Mouse (Mus musculus): ENCODE results near the gene Smc2.
A peak's percentile ranks its signal among the peaks of the same experiment; 100 is the strongest.
"Not testable (repeated sequence)": the region's sequence is repeated elsewhere in the genome, so short reads cannot be mapped to it uniquely, and the experiment has no call there.

The Smc2 gene

DNA sequence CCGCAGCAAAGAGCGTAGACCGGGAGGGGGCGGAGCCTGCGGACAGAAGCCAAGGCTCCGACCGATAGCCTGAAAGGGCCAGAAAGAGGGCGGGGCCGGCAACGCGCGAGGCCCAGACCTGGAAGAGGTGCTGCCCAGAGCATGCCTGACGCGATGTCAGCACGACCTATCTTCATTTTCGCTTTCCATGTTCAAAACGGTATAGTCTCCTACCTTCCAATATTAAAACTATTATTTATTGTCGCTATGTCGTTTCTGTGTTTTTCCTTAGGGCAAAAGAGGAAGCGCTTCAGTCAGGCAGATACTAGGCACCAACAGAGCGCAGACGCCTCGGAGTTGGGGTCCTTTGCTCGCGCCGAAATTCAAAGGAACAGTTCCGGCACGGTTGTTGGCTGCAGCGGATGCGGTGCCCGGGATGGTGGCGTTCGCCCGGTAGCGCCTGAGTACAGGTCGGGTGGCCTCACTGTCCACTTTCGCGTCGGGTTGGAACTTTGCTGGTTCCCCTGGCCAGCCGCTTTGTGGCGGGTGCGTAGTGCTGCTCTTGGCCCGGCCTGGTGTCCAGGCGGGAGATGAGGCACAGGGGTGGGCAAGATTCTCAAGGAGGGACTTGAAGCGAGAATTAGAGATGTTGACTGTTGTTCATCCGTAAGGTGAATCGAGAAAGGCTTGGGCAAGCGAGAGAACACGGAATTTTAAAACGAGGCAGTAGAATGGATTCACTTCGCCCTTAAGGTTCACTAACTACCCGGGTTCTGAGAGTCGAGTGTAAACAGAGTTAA is at the start of gene Smc2:
Gene Smc2, plus strand, starts transcription at position 358 of the 779 bp plus-strand sequence.
- DNase-seq: peak; percentile 97

DNA sequence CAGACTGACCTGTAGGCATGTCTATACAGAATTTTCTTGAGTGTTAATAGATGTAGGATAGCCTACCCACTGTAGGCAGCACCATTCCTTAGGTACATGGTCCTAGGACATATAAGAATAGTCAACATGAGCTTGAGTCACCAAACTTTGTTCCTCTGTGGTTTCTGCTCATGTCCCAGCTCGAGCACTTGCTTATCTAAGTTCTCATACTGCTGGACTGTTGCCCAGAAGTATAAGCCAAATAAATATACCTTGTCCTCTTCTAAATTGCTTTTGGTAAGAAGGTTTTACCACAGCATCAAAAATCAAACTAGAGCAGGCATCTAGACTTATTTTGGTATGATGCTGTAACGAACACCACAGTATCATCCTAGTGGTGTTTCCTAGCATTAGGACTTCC is 27.5 kb upstream of the Smc2 start:
- no peak for DNase-seq

DNA sequence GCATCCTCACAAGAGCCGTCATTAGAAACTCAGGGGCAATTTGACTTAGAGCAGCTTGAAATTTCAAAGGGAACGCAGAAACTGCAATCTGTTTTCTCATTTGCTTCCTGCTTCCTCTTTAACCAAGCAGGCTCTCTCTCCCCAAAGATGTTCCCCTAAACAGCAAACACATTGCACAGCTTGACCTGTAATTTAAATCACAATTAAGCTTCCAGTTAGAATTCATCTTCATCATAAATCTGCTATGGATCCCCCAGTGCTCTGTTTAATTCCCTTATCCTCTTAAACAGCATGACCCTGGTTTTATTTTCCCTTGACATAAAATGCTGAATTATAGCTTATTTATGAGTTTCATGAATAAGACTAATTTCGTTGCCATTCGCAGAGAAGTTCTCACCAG is 15.4 kb upstream of the Smc2 start:
- no peak for DNase-seq

DNA sequence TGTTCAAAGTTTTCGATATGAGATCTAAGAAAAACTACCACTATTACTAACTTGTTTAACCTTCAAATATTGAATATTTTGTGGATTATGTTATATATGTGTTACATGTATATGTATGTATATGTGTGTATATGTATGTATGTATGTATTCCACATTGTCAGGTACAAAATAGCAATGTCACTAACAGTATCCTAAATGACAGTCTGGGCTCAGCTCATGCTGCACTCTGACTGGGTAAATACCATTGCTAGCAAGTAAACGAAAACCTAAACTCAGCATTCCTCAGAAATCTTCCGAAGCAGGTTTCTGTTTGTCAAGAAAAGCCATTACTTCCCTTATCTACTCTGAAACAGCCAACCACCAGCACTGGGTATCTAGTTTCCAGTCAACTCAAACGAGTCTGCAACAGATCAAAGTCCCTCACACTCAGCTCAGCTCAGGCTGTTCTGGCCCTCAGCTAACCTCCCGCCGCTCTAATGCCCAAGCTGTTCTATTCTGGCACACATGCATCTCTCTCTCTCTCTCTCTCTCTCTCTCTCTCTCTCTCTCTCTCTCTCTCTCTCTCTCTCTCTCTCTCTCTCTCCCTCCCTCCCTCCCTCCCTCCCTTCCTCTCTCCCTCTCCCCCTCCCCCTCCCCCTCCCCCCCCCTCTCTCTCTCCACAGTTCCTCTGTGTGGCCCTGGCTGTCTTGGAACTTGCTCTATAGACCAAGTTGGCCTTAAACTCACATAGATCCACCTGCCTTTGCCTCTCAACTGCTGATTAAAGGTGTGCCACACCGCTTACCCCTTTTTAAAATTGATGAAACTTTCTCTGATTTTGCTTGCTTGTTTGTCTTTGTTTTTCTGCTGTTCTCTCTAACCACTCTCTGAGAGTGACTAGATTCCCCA is 9.5 kb upstream of the Smc2 start:
- peak; percentile 32 for DNase-seq

DNA sequence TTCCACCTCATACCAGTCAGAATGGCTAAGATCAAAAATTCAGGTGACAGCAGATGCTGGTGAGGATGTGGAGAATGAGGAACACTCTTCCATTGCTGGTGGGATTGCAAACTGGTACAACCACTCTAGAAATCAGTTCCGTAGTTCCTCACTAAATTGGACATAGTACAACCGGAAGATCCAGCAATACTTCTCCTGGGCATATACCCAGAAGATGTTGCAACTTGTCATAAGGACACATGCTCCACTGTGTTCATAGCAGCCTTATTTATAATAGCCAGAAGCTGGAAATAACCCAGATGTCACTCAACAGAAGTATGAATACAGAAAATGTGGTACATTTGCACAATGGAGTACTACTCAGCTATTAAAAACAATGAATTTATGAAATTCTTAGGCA is 3.5 kb upstream of the Smc2 start:
- DNase-seq: not testable (repeated sequence)

DNA sequence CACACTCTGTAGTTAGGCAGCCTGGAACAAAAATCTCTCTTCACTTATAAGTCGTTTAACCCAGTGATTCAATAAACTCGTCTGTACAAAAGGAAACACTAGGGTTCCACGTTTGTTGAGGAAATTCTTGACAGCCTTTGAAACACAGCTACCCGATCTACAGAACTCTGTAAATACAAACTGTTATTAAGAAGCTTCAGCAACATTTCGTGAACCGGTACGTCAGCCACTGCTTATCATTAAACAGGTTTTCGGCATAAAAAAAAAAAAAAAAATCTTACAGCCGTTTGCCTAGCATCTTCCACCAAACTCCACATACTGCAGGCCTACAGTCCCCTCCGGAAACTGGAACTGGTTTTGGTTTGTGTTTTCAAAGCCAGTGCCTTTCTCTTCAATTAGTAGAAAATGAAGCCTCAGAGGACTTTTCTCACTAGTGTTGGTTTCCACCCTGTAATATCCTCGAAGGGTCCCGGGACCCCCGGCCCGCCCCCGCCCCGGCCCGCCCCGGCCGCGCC is 615 bp upstream of the Smc2 start:
- no peak for DNase-seq

DNA sequence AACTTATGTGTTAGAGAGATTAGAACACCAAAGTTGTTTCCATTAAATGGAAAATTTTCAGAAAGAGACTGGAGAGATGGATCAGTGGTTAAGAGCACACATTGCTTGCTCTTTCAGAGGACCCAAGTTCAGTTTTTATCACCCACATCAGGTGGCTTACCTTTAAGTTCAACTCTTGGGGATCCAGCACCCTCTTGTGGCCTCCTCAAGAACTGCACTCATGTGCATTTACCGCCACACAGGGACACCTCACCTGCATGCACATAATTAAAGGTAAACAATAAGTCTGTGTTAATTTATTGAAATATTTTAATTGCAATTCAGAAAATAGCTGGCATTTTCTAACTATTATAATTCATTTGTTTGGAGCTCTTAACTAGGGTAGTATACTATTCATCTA is 20.7 kb downstream of the Smc2 start:
- DNase-seq: no peak

DNA sequence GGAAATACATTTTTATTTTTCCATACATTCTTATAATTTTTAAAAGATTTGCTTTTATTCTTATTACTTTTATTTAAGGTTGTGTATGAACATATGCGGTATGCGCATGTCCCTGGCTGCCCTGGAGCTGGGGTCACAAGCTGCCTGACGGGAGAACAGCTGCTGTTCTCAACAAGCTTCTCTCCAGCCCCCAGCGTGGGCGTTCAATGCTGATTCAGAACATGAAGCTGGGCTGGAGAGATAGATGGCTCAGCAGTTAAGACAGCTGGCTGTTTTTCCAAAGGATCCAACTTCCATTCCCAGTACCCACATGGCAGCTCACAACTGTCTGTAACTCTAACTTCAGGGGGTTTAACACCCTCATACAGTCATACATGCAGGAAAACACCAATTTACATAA is 22.3 kb downstream of the Smc2 start:
- no peak for DNase-seq

DNA sequence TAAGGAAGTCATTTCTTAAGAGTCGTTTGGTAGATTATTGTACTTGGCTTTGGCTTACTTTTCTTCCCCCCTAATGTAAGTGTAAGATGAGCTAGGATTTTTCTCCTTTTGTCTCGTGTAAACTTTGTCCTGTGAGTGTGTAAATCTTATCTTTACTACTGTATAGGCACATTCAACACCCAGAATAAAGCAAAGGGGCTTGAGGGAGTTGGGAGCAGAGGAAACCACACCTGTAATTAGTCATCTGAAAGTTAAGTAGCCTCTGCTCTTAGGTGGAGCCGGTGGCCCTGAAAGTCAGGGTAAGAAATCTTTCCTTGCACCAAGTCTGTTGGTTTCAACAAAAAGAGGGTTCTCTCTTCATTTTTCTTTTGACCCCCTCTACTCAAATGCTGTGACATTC is 34.4 kb downstream of the Smc2 start:
- no peak for DNase-seq

DNA sequence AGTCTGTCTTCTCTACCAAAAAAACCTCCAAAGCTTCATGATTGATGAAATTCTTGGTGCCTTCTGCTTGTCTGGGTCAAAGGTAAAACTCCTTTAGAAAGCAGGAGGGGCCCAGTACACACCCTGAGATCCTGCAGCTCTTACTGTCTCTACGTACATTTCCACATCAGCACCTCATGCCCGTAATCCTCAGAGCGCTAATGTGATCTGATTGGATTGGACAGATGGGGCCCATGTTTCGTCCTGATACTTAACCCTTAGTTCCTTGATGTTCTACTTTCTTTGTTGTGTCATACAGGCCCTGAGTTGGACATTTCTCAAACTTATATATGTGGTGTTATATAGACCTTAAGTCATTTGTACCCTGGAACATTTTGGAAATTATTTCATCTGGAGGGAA is 48.4 kb downstream of the Smc2 start:
- DNase-seq: no peak

DNA sequence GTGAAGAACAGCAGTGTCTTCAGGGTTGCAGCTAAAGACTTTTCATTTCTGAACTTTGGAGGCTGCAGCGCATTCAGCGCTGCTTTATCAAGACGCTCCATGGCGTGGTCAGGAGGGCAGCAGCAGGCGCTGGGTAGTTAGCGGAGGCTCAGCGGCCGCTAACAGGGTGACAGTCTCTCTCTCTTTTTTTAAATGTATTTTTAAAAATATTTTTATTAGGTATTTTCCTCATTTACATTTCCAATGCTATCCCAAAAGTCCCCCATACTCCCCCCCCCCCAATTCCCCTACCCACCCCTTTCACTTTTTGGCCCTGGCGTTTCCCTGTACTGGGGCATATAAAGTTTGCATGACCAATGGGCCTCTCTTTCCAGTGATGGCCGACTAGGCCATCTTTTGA is 58.1 kb downstream of the Smc2 start, which contains the start of gene Vma21-ps:
Gene Vma21-ps, minus strand, starts transcription at position 101 of the 400 bp plus-strand sequence.
- DNase-seq: not testable (repeated sequence)

DNA sequence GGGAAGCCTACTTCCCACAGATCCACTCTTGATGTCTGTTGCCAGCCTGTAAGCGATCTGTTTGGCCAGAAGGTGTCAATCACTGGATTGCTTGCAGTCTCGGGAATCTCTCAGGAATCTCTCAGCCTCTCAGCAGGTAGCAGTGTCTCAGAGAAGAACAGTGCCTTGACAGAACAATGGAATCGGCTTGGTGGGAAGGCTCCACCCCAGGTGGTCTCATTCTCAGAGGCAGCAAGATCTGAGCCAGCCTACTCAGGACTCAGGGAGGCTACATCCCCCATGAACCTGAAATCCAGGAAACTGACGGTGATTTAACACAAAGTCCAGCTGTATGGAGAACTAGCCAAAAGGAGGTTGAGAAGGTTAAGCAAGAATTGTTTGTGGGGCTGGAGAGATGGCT is 78.5 kb downstream of the Smc2 start:
- no peak for DNase-seq

DNA sequence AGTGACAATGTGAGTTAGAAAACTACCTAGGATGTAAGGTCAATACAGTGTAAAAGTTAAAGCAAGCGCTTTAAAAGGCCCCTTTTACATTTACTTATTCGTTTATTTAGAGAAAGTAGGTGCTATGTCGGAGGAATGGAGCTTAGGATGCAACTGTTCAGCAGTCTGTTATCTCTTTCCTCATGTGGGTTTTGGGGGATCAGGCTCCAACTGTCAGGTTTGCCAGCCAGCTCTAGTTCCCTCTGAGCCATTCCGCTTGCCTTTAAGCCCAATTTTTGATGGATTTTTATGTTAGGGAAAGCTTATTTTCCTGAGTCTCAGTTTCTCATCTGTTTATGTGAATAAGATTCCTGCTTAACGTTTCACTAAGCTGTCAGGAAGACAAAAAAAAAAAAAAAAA is 80.3 kb downstream of the Smc2 start:
- no peak for DNase-seq

DNA sequence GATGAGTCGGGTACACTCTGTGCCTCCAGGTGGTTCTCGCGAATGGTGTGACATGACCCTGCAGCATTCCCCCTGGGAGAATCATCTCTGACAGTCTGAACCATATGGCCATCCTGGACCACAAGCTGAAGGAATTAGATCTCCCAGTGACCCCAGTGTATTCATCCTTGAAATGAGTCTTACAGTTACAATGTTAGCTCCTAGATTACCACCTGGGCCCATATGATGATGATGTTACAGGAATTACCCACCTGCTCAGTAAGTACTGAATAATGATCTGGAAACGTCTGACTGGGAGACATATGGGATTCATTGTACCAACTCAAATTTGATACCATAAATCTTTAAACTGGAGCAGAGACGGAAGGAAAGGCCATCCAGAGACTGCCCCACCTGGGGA is 87.4 kb downstream of the Smc2 start:
- DNase-seq: no peak

DNA sequence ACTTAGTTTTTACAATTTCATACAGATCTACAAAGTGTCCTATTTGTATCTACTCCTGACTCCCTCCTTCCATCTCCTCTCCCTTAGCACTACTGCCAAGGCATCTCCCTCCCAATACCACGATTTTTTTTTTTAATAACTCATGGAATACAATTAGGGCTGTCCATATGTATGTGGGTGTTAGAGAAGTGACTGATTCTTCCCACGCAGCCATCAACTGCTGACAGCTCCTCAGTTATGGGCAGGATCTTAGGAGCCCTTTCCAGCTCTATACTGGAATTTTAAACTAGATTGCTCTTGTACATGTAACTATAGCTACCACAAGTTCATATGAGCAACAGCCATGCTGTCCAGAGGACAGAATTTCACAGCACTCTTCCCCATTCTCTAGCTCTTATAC is 91.6 kb downstream of the Smc2 start:
- no peak for DNase-seq

Data from kidney, postnatal 14 days (tissue).